Mouse (Mus musculus) liver, postnatal 0 days (tissue): ENCODE measurements at regions not wholly inside any gene's neighbourhood (a gene's known extent, or its start where the extent isn't known, plus 50 kb on each side); places are given as distances from the start of the nearest gene placed in this dataset.
"Not testable (repeated sequence)": the region's sequence is repeated elsewhere in the genome, so short reads cannot be mapped to it uniquely, and the experiment has no call there.

Source experiments
- ATAC-seq: fragments of 200-750 bp; cut with Nextera tagmentation; 2 replicates; pipeline ENCODE4 v1.8.0; 2017; ENCODE audit warnings: mild to moderate bottlenecking, moderate library complexity
- DNase-seq: peaks from one replicate; pipeline ENCODE4 v3.0.0-alpha.2; 2016
- H3K27ac ChIP-seq: fragments of 300-500 bp; sonication (generic); 2 replicates; pipeline ENCODE4 v1.5.1; 2014; ENCODE audit warnings: antibody characterized with exemption, moderate library complexity, mild to moderate bottlenecking, low read depth
- H3K27me3 ChIP-seq: fragments of 300-500 bp; sonication (generic); 2 replicates; pipeline ENCODE4 v1.6.1; 2014; ENCODE audit warnings: low read length, control low read depth, mixed read lengths; ENCODE audit not compliant: insufficient read depth
- H3K36me3 ChIP-seq: fragments of 300-500 bp; sonication (generic); replicated peaks from 2 replicates; pipeline ENCODE4 v1.6.1; 2014; ENCODE audit warnings: mild to moderate bottlenecking, control low read depth, low read length, moderate library complexity, mixed read lengths; ENCODE audit not compliant: insufficient read depth
- H3K4me1 ChIP-seq: fragments of 300-500 bp; sonication (generic); 2 replicates; pipeline ENCODE4 v1.6.1; 2014; ENCODE audit warnings: antibody characterized with exemption, mild to moderate bottlenecking, control low read depth; ENCODE audit not compliant: insufficient read depth
- H3K4me2 ChIP-seq: fragments of 300-500 bp; sonication (generic); 2 replicates; pipeline ENCODE4 v1.6.1; 2014; ENCODE audit warnings: low read depth, mild to moderate bottlenecking, low read length, moderate library complexity, mixed read lengths
- H3K4me3 ChIP-seq: fragments of 300-500 bp; sonication (generic); 2 replicates; pipeline ENCODE4 v1.5.1; 2014; ENCODE audit warnings: low read depth, low read length
- H3K9ac ChIP-seq: fragments of 300-500 bp; sonication (generic); replicated peaks from 2 replicates; pipeline ENCODE4 v1.6.1; 2014; ENCODE audit warnings: mild to moderate bottlenecking, moderate library complexity
- H3K9me3 ChIP-seq: fragments of 300-500 bp; sonication (generic); 2 replicates; pipeline ENCODE4 v1.6.1; 2016; ENCODE audit warnings: mild to moderate bottlenecking, control low read depth, low read length, mixed read lengths
- CTCF ChIP-seq: sonication (generic); IDR thresholded peaks from 2 replicates; pipeline ENCODE4 v1.5.1; 2016; ENCODE audit warnings: antibody characterized with exemption, low read depth
- EP300 ChIP-seq: IDR thresholded peaks from 2 replicates; pipeline ENCODE4 v1.6.1; 2016; ENCODE audit warnings: antibody characterized with exemption, low read depth, mild to moderate bottlenecking
- WGBS: fragments of 180-500 bp; shearing (Covaris S2); extraction: QIAGEN DNeasy Blood & Tissue Kit; methylation state at CpG from one replicate; pipeline ENCODE4 v1.1.7; 2014; ENCODE audit not compliant: insufficient replicate concordance; 5-methylcytosine and 5-hydroxymethylcytosine counted together

DNA sequence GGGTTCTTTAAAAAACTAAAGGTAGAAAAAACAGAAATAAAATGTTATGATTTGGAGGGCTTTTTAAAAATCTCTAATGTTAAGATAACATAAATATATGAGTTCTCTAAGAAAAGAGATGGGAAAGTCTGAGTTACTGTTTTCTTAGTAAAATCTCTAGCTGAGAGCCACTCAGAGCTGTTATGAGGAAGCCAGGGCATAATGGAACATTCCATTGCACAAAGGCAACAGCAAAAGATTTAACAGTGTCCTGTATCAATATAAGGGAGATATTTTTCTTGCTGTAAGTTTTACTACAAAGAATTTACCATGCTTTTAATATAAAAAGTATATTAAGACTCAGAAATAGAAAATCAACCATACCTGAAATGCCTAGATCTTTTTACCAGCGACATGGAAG, 82.9 kb upstream of the Rfc3 start:
- WGBS = 68% methylated on average over 1 of the region's 1 CpGs
- no peak overlapping the region for H3K9ac ChIP-seq
- TF ChIP-seq EP300 (no peak), CTCF (no peak)
- H3K4me3 ChIP-seq = no peak overlapping the region
- no peak overlapping the region for H3K27ac ChIP-seq
- no peak for ATAC-seq
- DNase-seq = no peak
- no peaks in the 10 kb centered on the region for H3K27me3 ChIP-seq
- no peaks in the 10 kb centered on the region for H3K4me1 ChIP-seq
- H3K9me3 ChIP-seq = no peaks in the 10 kb centered on the region
- H3K4me2 ChIP-seq = no peak overlapping the region
- no peaks in the 10 kb centered on the region for H3K36me3 ChIP-seq

DNA sequence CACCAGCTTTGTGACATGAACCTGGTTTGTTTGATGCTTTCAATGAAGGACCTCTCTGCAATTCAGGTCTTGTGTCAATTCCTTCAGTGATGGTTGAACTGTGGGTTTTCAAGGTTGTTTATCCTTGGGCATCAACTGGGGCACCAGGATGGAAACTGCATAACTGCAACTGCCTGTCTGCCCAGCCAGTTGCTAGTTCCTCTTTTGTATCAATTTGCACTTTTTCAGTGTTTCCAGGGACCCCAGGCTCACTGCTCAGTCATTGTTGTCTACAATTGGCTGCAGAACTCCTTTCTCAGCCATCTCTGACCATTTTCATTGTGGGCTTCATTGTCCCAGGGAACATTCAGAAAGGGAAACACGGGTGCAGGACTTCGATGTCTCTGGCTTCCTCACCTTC, 74.6 kb upstream of the Rfc3 start:
- Histone ChIP-seq H3K4me2 (no peak overlapping the region), H3K9me3 (no peaks in the 10 kb centered on the region), H3K9ac (no peak overlapping the region), H3K36me3 (no peaks in the 10 kb centered on the region), H3K4me3 (no peak overlapping the region), H3K27me3 (no peaks in the 10 kb centered on the region), H3K4me1 (no peaks in the 10 kb centered on the region), H3K27ac (no peak overlapping the region)
- no peak for TF ChIP-seq CTCF
- TF ChIP-seq EP300 = no peak
- DNase-seq (no peak), ATAC-seq (no peak)
- 28% methylated on average over 2 of the region's 2 CpGs for WGBS

DNA sequence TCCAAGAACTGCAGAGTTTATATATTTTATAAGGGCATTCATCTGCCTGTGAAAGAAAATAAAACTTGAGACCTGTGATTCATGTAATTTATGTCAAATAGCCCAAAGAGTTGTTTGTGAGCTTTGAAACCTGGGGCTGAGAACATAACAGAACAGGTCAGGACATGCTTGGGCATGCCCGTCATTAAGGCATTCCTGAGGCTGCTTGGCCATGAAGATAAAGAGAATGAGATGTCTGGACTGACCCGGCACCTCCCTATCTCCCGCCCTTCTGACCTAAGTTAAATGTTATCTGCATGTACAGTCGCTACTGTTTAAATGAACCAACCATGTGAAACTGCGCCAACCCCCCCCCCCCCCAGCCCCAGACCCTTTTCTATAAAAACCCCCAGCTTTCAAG, 73.4 kb upstream of the Rfc3 start:
- H3K27ac ChIP-seq, H3K27me3 ChIP-seq, ATAC-seq, H3K9me3 ChIP-seq, H3K4me2 ChIP-seq, H3K36me3 ChIP-seq, H3K4me1 ChIP-seq, DNase-seq, H3K9ac ChIP-seq, H3K4me3 ChIP-seq: not testable (repeated sequence)
- WGBS = 61% methylated on average over 5 of the region's 5 CpGs

DNA sequence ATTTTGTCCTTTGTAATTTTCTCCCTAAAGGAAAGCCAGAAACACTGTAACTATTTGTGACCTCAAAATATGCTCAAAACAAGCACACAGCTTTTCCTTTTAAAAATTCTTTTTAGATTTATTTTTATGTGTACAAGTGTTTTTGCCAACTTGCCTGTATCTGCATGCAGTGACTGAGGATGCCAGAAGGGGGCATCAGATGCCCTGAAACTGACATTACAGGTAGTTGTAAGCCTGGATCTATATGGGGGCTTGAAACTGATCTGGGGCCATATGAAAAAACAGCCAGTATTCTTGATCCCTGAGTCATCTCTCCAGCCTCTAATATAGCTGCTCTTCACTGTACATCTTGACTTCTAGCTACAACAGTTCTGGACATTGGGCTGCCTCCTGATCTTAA, 71.4 kb upstream of the Rfc3 start:
- no peak overlapping the region for H3K9ac ChIP-seq
- no peaks in the 10 kb centered on the region for H3K4me1 ChIP-seq
- ATAC-seq (no peak), DNase-seq (no peak)
- no peak overlapping the region for H3K4me2 ChIP-seq
- H3K9me3 ChIP-seq = no peaks in the 10 kb centered on the region
- H3K27me3 ChIP-seq = no peaks in the 10 kb centered on the region
- H3K4me3 ChIP-seq = no peak overlapping the region
- TF ChIP-seq EP300 = no peak
- peak; percentile 40 for TF ChIP-seq CTCF
- no peaks in the 10 kb centered on the region for H3K36me3 ChIP-seq
- no peak overlapping the region for H3K27ac ChIP-seq

DNA sequence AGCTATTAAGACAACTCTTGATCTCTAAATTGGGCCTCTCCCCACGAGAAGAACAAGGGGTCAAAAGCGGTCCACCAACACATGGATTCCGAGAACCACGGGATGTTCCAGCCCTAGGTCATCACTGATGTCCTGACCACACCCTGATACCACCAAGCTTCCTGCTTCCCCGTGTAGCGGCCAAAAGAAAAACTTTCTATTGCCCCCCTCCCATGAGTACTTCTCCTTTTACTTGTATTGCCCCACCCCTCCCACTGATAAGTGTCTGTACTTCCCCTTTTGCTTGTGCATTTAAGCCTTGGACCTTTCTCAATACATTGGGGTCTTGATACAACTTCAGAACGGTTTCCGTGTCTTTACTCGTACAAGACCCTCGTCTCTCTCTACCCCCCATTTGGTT, 68.7 kb upstream of the Rfc3 start:
- not testable (repeated sequence) for H3K9ac ChIP-seq, H3K36me3 ChIP-seq, H3K27ac ChIP-seq, H3K9me3 ChIP-seq, H3K4me2 ChIP-seq, H3K27me3 ChIP-seq, DNase-seq, ATAC-seq, H3K4me3 ChIP-seq, H3K4me1 ChIP-seq
- WGBS = 66% methylated on average over 10 of the region's 10 CpGs

DNA sequence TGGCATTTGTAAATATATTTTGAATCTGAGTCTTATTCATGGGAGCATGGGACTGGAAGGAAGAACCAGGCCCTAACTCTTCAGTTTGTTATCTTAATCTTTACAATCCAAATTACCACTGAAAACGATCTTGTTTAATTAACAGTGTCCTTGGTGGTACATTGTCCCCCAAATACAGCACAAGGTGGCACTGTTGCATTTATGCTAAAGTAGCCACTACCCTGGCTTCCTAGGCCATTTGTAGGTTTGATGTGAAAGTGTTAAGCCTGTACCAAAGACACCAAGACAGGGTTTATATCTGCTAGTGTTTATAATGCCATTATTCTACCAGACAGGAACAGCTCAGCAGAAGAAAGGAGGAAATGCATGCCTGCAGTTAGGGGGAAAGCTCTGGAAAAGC, 66.9 kb upstream of the Rfc3 start:
- H3K4me3 ChIP-seq = no peak overlapping the region
- H3K9me3 ChIP-seq = no peaks in the 10 kb centered on the region
- H3K9ac ChIP-seq = no peak overlapping the region
- WGBS = 13% methylated on average over 1 of the region's 1 CpGs
- DNase-seq = no peak
- no peaks in the 10 kb centered on the region for H3K4me1 ChIP-seq
- H3K27ac ChIP-seq = no peak overlapping the region
- no peaks in the 10 kb centered on the region for H3K36me3 ChIP-seq
- H3K4me2 ChIP-seq = no peak overlapping the region
- ATAC-seq = no peak
- TF ChIP-seq CTCF (peak; percentile 52), EP300 (no peak)
- no peaks in the 10 kb centered on the region for H3K27me3 ChIP-seq

DNA sequence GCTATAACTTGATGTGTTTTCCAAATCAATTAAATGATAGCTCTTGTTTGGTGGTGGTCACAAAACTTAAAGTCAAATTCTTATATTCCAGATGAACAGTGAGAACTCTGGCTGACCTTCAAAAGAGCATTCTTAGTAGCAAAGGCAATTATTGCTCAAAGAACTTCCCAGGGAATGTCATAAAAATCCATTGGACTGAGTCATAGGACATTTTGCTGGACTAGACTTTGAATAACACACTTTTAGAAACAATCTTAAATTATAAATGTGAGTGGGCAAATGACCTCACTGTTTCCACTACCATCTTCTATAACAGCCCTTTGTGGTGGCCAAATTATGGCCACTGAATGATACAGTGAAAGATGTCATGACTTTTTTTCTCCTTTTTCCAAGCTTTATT, 54.2 kb upstream of the Rfc3 start:
- no peaks in the 10 kb centered on the region for H3K36me3 ChIP-seq
- no peak overlapping the region for H3K4me3 ChIP-seq
- no peak for ATAC-seq
- TF ChIP-seq EP300 = no peak
- TF ChIP-seq CTCF = no peak
- no peak overlapping the region for H3K4me2 ChIP-seq
- no peaks in the 10 kb centered on the region for H3K9me3 ChIP-seq
- no peak overlapping the region for H3K27ac ChIP-seq
- no peaks in the 10 kb centered on the region for H3K27me3 ChIP-seq
- no peaks in the 10 kb centered on the region for H3K4me1 ChIP-seq
- DNase-seq = no peak
- no peak overlapping the region for H3K9ac ChIP-seq
